Mouse (Mus musculus) spleen, adult 2 months (tissue): ENCODE measurements at regions not wholly inside any gene's neighbourhood (a gene's known extent, or its start where the extent isn't known, plus 50 kb on each side); places are given as distances from the start of the nearest gene placed in this dataset.

Source experiments
- CTCF ChIP-seq: fragments of 200-500 bp; IDR thresholded peaks from 2 replicates; pipeline ENCODE4 v1.5.1; 2011; ENCODE audit warnings: mild to moderate bottlenecking, inconsistent platforms; ENCODE audit not compliant: insufficient read depth, insufficient read length, insufficient replicate concordance; ENCODE audit errors: extremely low read depth
- POLR2A ChIP-seq: fragments of 200-500 bp; IDR thresholded peaks from 2 replicates; pipeline ENCODE4 v1.6.1; 2011; ENCODE audit warnings: low read depth, low read length, inconsistent platforms

- TF ChIP-seq CTCF (no peak), POLR2A (no peak)
Measured at GRCm38 (mm10) chr14:60484996-60485888, 112.2 kb downstream of the Amer2 start.
